Mouse (Mus musculus) E14TG2a.4 (cell line): ENCODE results near the gene Pop4.
"Not testable (repeated sequence)": the region's sequence is repeated elsewhere in the genome, so short reads cannot be mapped to it uniquely, and the experiment has no call there.

Experiments used
- H3K27me3 ChIP-seq: 2 replicates; pipeline ENCODE4 v1.6.1; 2014; ENCODE audit warnings: low read length, control low read depth; ENCODE audit not compliant: insufficient read depth
- H3K36me3 ChIP-seq: 2 replicates; pipeline ENCODE4 v1.6.1; 2014; ENCODE audit warnings: low read length, control low read depth; ENCODE audit not compliant: insufficient read depth
- H3K4me1 ChIP-seq: replicated peaks from 2 replicates; pipeline ENCODE4 v1.6.1; 2014; ENCODE audit warnings: low read depth, low read length, control low read depth
- H3K4me3 ChIP-seq: replicated peaks from 2 replicates; pipeline ENCODE4 v1.5.1; 2014; ENCODE audit warnings: mild to moderate bottlenecking, low read length
- H3K9me3 ChIP-seq: 2 replicates; pipeline ENCODE4 v1.6.1; 2014; ENCODE audit warnings: low read length, control low read depth
- CTCF ChIP-seq: conservative IDR thresholded peaks from 2 replicates; pipeline ENCODE4 v1.5.1; 2014; ENCODE audit warnings: low read length
- NANOG ChIP-seq: IDR thresholded peaks from 2 replicates; pipeline ENCODE4 v1.6.1; 2014; ENCODE audit warnings: borderline replicate concordance, low read length, mixed read lengths
- POU5F1 ChIP-seq: IDR thresholded peaks from 2 replicates; pipeline ENCODE4 v1.6.1; 2014; ENCODE audit warnings: low read length, borderline replicate concordance

The Pop4 gene

DNA sequence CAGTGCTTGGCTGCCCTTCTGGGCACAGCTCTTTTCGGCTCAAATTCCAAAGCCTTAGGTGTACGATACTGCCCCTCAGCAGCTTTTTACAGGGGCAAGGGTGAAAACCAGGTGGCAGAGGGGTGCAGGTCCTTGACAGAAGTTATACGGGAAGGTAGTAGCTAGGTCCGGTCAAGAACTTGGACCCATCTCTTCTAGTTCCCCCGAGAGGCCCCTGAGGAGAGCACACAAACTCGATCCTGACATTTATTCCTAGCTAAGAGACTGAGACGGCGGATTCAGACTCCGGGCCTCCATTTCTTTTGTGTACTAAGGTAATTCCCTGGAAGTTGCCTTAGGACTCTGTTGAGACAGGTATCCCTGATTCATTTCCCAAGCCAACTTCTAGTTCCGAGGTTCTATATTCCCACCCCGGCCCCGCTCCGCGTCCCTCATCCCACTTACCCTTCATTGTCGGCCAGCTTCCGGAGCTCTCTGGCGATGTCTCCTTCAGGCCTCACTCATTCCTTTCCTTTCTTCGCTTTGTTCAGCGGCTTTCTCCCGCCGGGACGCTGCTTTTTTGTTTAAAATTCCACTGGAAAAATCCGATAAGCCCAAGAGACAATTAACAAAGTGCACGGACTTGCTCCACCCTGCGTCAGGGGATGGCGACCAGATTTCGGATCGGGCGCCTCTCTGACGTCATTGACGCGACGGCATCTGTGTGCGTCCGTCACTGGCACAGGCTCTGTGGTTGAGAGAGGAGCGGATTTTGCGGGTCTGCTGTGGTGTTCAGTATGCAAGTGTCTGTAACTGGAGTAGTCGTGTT, at the start of gene Pop4:
Pop4 (minus strand) TSS at position 721 of the 808 bp plus-strand sequence.
- TF ChIP-seq NANOG: no peak
- no peak for TF ChIP-seq CTCF
- no peak for TF ChIP-seq POU5F1
- H3K27me3 ChIP-seq: no peaks in the 10 kb centered on the region

DNA sequence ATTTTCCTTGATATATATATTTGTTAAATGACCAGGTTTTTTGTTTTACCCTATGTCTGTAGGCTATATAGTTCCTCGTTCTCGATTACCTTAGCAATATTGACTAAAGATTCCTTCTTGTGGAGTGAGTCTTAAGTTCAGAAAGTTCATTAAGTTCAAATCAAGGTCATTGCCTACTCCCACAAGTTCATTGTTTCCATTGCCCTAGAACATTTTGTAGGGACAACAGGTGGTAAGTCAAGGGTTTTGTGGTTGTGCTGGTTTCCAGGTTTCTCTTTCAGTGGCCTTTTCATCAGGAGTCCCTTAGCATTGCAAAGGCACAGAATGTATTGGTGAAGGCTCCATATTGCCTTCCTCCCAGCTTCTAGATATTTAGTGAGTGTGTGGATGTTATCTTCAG, 49.4 kb upstream of the Pop4 start:
- no peak for TF ChIP-seq NANOG
- no peak for TF ChIP-seq CTCF
- no peak for TF ChIP-seq POU5F1
- Histone ChIP-seq H3K9me3 (no peaks in the 10 kb centered on the region), H3K4me1 (no peaks in the 10 kb centered on the region), H3K27me3 (no peaks in the 10 kb centered on the region), H3K4me3 (no peak overlapping the region), H3K36me3 (no peaks in the 10 kb centered on the region)

More for the DNA sequence above, at the start of gene Pop4:
- H3K4me1 ChIP-seq: peaks cover 23% of the 10 kb centered on the region
- H3K9me3 ChIP-seq: no peaks in the 10 kb centered on the region
- peak within 1 kb of the TSS; percentile 97 for H3K4me3 ChIP-seq
- peaks cover 32% of the 10 kb centered on the region for H3K36me3 ChIP-seq

DNA sequence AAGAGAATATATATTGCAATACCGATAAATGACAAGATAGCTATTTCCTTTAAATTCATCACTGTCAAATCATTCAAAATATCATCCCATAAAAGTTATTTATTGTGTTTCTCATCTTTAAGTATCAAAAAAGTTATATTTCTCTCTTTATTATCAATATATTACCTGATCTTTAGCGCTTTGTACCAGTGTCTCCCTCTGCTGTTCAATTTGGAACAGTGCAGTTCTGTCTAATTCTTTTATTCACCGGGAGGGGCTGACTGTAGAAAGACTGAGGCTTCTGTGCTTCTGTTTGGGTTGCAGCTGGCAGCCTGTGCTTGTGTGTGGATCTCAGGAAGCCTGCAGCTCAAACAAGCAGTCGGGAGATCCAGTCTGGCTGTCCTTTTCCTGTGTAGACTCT, 11.0 kb upstream of the Pop4 start:
- not testable (repeated sequence) for H3K36me3 ChIP-seq, H3K4me3 ChIP-seq, H3K4me1 ChIP-seq, H3K27me3 ChIP-seq, H3K9me3 ChIP-seq

DNA sequence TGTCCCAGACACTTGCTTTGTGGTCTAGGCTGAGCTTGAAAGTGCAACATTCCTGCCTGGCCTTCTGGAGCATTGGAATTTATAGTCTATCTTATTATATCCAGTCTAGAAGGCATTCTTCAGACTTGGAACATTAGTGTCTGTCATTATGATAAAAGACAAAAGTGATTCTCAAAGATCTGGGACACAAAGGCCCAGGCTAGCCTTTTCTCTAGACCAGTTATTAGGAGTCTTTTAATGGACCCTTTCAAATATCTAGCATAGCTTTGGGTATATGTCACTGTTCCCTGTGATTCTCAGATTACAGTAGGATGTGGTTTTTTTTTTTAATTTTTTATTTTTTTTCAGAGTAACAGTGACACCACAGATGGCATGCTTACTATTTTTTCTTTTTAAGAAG, 1.3 kb upstream of the Pop4 start:
- no peaks in the 10 kb centered on the region for H3K9me3 ChIP-seq
- no peak overlapping the region for H3K4me3 ChIP-seq
- no peaks in the 10 kb centered on the region for H3K27me3 ChIP-seq
- TF ChIP-seq NANOG (no peak), POU5F1 (no peak), CTCF (no peak)
- H3K36me3 ChIP-seq: peaks cover 16% of the 10 kb centered on the region
- H3K4me1 ChIP-seq: peaks cover 19% of the 10 kb centered on the region

DNA sequence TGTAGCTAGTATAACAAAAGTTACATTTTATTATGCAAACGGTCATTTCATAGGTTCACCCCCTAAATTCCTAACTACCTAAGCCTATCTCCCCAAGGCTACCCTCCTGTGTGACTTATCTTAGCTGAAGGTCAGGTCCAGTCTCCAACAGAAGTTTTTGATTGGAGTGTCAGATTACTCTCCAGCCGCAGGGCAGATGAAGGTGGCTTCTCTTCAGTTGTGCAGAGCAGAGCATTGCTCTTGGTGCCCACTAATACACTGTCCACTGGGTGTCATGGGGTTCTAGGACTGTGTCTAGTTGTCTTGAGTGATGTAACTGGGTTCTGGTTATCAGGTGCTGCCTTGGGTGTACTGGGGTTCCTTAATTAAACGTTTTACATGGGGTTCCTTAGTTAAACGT, 636 bp upstream of the Pop4 start:
- no peaks in the 10 kb centered on the region for H3K27me3 ChIP-seq
- H3K4me3 ChIP-seq: peak overlapping the region; percentile 97
- no peaks in the 10 kb centered on the region for H3K9me3 ChIP-seq
- TF ChIP-seq POU5F1: no peak
- no peak for TF ChIP-seq NANOG
- no peak for TF ChIP-seq CTCF
- peaks cover 23% of the 10 kb centered on the region for H3K36me3 ChIP-seq
- peaks cover 23% of the 10 kb centered on the region for H3K4me1 ChIP-seq

DNA sequence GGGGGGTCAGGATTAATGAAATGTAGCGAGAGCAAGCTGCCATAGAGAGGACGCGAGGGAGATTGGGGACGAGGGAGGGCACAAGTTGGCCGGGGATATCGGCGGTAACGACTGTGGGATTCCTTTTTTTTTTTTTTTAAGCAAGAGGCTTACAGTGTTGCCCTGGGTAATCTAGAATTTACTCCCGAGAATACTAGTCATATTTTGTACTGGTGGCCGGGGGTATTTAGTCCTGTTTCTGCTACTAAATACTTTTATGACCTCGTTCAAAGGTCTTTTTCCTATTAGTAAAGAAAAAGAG, 238 bp upstream of the Pop4 start:
- no peak for TF ChIP-seq NANOG
- no peak for TF ChIP-seq POU5F1
- no peak for TF ChIP-seq CTCF
- peak overlapping the region; percentile 97 for H3K4me3 ChIP-seq
- peaks cover 27% of the 10 kb centered on the region for H3K36me3 ChIP-seq
- peaks cover 23% of the 10 kb centered on the region for H3K4me1 ChIP-seq
- H3K27me3 ChIP-seq: no peaks in the 10 kb centered on the region
- no peaks in the 10 kb centered on the region for H3K9me3 ChIP-seq

DNA sequence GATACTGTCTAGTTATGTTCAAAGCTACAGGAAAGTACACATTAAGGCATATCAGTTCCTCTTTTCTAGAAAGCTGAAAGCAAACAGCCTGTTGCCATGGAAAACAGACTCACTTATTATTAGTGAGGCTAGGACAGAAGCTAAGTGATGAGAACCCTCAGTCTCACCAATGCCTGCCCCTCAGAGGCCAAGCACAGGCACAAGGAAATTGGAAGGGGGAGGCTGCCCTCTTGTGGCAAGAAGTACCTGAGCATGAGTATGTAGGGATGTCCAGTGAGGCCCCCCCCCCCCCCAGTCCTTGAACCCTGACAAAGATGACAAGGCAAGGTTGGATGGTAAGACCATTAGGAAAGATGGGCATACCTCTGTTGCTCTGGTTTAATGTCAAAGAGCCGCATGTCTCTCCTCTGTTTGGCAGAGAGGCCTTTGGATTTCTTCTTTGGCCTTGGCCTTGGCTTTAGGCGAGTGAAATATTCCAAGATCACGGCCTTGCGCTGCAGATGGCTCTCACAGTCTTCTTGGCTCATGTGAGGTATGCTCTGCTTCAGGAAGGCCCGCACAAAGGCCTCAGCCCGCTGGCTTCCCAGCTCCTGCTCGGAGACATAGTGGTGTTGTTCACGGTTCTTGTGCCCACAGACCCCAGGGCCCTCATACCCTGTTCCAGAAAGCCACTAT, 4.1 kb downstream of the Pop4 start:
- Histone ChIP-seq H3K4me3 (no peak overlapping the region), H3K9me3 (no peaks in the 10 kb centered on the region), H3K4me1 (peaks cover 20% of the 10 kb centered on the region), H3K36me3 (peaks cover 70% of the 10 kb centered on the region), H3K27me3 (no peaks in the 10 kb centered on the region)
- TF ChIP-seq NANOG: no peak
- TF ChIP-seq CTCF: peak; percentile 53
- no peak for TF ChIP-seq POU5F1

DNA sequence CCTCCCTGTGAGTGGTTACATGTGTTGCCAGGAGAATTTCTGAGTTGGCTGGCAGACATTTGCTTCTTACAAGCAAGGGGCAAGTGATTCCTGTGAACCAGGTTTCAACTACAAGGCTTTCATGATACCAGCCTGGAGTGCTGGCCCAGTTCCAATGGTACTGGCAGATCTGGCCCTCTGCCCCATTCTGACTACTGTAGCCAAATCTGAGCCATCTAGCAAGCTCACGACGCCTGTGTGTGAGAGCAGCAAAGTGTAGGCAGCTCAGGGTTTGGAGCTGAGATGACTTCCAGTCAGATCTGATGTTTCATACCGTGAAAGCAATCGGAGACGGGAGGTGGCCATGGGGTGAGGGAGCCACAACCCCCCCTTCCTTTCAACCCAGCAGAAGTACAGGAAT, 8.8 kb downstream of the Pop4 start:
- no peak overlapping the region for H3K4me3 ChIP-seq
- TF ChIP-seq POU5F1 (no peak), CTCF (no peak), NANOG (no peak)
- H3K4me1 ChIP-seq: peaks cover 25% of the 10 kb centered on the region
- peaks cover 67% of the 10 kb centered on the region for H3K36me3 ChIP-seq
- H3K27me3 ChIP-seq: no peaks in the 10 kb centered on the region
- no peaks in the 10 kb centered on the region for H3K9me3 ChIP-seq

DNA sequence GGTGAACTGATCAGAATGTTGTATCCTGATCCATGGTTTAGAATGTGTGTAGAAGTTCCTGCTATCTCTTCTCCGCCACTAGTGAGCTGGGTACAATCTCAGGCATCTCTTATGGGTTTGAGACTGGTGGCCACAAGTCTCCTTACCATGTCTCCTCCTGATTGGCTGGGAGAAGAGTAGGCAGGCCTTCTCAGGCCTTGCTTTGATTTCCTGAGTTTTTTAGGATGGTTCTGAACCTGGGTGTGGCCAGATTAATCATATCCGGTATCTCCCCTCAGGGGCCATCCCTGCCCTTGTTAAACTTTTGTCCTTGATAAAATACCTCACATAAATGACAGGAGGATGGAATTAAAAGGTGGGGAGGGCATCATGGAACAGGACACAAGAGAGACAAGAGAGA, 11.6 kb downstream of the Pop4 start:
- no peaks in the 10 kb centered on the region for H3K27me3 ChIP-seq
- TF ChIP-seq POU5F1 (no peak), CTCF (no peak), NANOG (no peak)
- no peaks in the 10 kb centered on the region for H3K9me3 ChIP-seq
- H3K4me1 ChIP-seq: peaks cover 47% of the 10 kb centered on the region
- H3K4me3 ChIP-seq: no peak overlapping the region
- H3K36me3 ChIP-seq: peaks cover 39% of the 10 kb centered on the region
